Mouse (Mus musculus): Measurements from ENCODE around the gene Atp6v0d1.

Atp6v0d1 gene

GRCm38 (mm10) chr8:105495350-105496302 is 70.2 kb downstream of the Atp6v0d1 start:
- no peak for DNase-seq

DNA sequence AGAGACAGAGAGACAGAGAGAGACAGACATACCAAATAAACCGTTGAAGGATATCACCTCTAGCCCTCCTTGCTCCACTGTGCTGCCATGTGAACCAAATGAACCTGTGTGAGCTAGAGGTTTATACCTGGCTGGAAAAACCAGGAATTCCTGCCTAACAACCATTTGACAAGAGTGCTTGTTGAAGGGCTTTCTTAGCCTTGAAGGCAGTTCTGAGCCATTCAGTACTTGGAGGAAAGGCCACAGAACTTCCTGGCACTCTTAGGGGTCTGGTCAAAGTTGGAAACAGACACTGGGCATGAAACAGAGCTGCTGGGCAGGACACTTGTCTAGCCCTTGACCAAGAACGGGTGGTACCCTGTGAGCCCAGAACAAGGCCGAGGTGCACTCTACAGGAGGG is 71.3 kb downstream of the Atp6v0d1 start:
- no peak for DNase-seq

DNA sequence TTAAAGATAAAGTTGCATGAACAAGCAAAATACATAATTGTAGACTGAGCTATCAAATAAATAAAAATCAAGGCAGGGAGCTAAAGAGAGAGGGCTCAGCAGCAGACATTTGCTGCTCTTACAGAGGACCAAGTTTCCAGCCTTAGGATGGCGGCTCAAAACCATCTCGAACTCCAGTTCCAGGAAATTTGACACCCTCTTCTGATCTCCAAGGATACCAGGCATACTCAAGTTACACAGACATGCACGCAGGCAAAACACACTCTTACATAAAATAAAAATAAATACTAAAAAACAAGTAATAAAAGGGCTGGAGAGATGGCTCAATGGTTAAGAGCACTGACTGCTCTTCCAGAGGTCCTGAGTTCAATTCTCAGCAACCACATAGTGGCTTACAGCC is 72.4 kb downstream of the Atp6v0d1 start:
- no peak for DNase-seq

- no peak for DNase-seq
Measured at GRCm38 (mm10) chr8:105489281-105489680, 76.6 kb downstream of the Atp6v0d1 start.

DNA sequence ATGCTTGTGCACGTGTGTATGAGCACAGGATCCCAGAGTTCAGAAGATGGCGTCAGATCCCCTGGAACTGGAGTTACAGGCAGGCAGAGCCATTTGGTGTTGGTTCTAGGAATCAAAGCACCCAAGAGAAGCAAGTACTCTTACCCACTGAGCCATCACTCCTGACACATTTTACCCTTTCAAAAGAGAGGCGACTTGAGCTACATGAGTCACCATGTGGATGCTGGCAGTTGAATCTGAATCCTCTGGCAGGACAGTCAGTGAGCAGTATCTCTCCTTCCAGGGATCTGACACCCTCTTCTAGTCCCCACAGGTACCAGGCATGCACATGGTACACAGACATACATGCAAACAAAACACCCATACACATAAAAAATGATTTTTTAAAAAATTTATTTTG is 77.8 kb downstream of the Atp6v0d1 start:
- no peak for DNase-seq

GRCm38 (mm10) chr8:105484392-105484791 is 81.5 kb downstream of the Atp6v0d1 start:
- peak; percentile 50 for DNase-seq

GRCm38 (mm10) chr8:105484030-105484368 is 81.8 kb downstream of the Atp6v0d1 start:
- no peak for DNase-seq

DNA sequence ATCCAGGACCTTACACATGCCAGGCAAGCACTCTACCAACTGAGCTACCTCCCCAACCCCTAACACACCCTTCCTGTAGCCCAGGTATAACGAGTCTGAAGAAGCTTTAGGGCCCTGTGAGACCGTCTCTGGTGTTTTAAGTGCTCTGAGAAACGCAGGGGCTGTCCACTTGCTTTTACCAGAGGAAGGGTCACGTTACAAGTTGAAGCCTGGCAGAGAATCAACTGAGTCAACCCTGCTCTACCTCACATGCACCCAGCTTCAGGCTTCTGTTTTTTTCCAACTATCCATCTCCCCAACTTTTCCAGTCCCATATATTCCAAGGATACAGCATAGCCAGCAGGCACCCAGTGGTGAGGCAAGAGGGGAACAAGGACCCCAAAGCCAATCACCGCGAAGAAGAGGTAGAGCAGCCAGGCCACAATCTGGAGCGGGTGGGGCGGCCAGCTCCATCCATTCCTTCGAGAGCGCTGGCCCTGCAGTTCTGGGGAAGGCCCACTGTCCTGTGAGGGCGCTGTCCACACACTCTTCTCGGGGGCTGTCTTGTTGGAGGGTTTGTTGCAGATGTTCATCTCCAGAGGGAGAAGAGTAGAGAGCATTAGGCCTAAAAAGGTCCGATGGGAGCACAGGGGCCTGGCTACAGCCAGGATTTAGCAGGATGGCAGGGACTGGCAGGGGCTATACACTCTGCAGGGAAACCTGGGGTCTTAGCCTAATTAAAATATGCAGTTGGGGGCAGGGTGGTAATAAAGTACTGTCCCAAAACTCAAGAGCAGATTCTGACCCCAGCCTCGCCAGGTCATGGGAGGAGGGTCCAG is 82.4 kb downstream of the Atp6v0d1 start:
- no peak for DNase-seq

- no peak for DNase-seq
Measured at GRCm38 (mm10) chr8:105482123-105482522, 83.7 kb downstream of the Atp6v0d1 start.

- no peak for DNase-seq
Measured at GRCm38 (mm10) chr8:105481453-105481852, 84.4 kb downstream of the Atp6v0d1 start.

DNA sequence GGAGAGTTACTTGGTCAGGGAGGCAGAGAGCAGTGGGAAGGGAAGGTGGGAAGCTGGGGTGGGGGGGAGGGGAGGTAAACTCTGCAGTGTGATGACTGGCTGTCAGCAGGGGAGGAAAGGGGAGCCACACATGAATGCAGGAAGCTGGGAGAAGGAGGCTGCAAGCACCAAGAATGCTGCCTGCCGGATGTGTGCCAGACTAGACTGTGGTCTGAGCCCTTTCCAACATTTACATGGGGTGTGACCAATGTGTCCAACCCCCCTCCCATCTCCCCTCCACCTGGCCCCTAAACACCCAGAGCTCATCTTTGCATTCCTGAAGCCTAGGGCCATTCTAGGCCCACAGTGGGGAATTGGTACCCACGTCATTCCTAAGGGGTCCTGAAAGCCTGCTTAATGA is 84.8 kb downstream of the Atp6v0d1 start:
- DNase-seq, result no peak

- no peak for DNase-seq
Measured at GRCm38 (mm10) chr8:105477792-105478191, 88.1 kb downstream of the Atp6v0d1 start.

- DNase-seq, result peak; percentile 54
Measured at GRCm38 (mm10) chr8:105476628-105477413, 89.0 kb downstream of the Atp6v0d1 start.

DNA sequence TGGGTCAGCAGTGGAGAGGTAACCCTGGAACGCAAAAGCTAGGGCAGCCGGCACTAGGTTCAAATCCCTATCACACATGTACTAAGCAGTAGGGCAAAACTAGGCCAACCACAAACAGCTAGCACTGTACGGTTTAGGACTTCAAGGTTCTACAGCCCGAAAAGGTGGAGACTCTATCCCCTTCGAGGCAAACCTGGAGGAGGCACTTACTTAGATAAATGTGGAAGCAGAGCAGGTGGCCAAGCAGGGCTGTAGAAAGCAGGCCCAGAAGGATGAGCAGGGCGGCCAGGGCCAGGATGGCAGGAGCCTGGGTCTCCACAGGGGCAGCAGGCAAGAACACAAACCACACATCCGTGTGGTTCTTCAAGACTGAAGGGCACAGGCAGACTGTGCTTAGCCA is 89.7 kb downstream of the Atp6v0d1 start:
- no peak for DNase-seq

DNA sequence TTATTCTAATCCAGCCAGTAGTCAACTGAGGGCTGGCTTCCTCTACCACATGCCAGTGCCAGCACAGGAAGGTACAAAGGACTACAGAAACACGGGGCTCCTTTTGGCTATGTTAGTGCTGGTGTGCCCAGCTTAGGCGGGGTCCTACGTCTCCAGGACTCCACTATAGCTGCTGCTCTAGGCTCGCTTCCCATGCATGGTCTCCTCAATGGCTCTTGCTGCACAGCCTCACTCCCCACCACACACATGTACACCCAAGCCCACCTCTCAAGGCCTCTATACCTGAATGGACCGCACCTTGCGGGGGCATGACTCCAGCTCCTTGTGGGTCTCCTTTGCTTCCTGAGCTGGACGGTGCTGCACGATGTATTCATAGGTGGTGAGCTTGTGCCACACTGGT is 90.1 kb downstream of the Atp6v0d1 start:
- DNase-seq, result no peak

GRCm38 (mm10) chr8:105475254-105475653 is 90.6 kb downstream of the Atp6v0d1 start:
- DNase-seq, result no peak

DNA sequence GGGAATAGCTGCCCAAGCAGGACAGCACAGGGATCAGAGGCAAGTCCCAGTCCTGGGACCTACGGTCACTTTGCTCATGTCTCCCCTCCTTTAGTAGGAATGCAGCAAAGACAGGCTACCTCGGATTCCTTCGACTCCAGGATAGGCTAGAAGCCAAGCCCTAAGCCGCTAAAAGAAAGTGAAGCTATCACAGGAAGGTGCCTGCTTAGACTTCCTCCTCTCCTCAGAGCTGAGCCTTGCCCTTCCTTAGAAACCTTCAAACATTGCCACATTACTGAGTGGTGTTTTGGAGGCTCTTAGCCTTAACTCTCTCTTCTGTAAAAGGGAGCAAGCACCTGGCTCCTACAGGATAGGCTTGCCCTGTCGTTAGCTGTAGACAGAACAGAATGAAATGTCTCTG is 91.2 kb downstream of the Atp6v0d1 start:
- no peak for DNase-seq
